Mouse (Mus musculus) embryonic stem cell, embryonic (primary cell): Measurements from ENCODE around the gene Pde5a.

Source experiments
- CTCF ChIA-PET, 4 experiments: fragments of 300-600 bp in 2 of 4; fragments of 350-600 bp in 2 of 4; sonication (Branson Sonifier 250); formaldehyde crosslinking; loops; one replicate each; lab custom pipeline; 2022; ENCODE audit warnings: inconsistent platforms in 2 of 4; lab: Charles Lee
- POLR2A ChIA-PET, 4 experiments: fragments of 300-600 bp in 2 of 4; fragments of 350-600 bp in 2 of 4; sonication (Branson Sonifier 250); formaldehyde crosslinking; loops; one replicate each; lab custom pipeline; 2022; ENCODE audit warnings: antibody characterized with exemption in 4 of 4, inconsistent platforms in 1 of 4; lab: Charles Lee

Gene Pde5a

GRCm38 (mm10) chr3:122888371-122888819, 159.6 kb downstream of the Pde5a start:
- CTCF ChIA-PET: no interaction called here
- POLR2A ChIA-PET: interaction anchor here in 1 of 4 experiments (0.8 kb wide), 1 partner anchor 10 kb away, joined by 3 read pairs; no protein-coding TSS in a partner anchor

- POLR2A ChIA-PET: no interaction called here
- CTCF ChIA-PET: no interaction called here
Measured at GRCm38 (mm10) chr3:122894772-122895171, 166.0 kb downstream of the Pde5a start, which contains the start of gene Fabp2. Gene Fabp2 (plus strand): TSS chr3:122895072.

- ChIA-PET POLR2A (no interaction called here), CTCF (no interaction called here)
Measured at GRCm38 (mm10) chr3:122895189-122895731, 166.5 kb downstream of the Pde5a start.

- CTCF ChIA-PET: interaction anchor here in 1 of 4 experiments (0.7 kb wide), 1 partner anchor 185 kb away, joined by 3 read pairs; no protein-coding TSS in a partner anchor
- POLR2A ChIA-PET: no interaction called here
Measured at GRCm38 (mm10) chr3:122898254-122898653, 169.5 kb downstream of the Pde5a start.

- ChIA-PET CTCF (interaction anchor here (0.5 to 2.1 kb wide), 31 partner anchors 11 to 1507 kb away, joined by 3 to 26 read pairs (median 4); partner anchors contain the start of genes 1810037I17Rik (in 1 of the 4) and Gm10959 (in 1 of the 4)), POLR2A (interaction anchor here in 2 of 4 experiments (0.7 to 1.1 kb wide), 6 partner anchors 9 to 383 kb away, joined by 3 to 4 read pairs (median 3); no protein-coding TSS in a partner anchor)
Measured at GRCm38 (mm10) chr3:122903746-122904433, 175.1 kb downstream of the Pde5a start.

- ChIA-PET CTCF (no interaction called here), POLR2A (interaction anchor here in 2 of 4 experiments (0.6 to 1.6 kb wide), 2 partner anchors 11 to 17 kb away, joined by 4 read pairs; partner anchors contain the start of gene Gm10959 (in 1 of the 2))
Measured at GRCm38 (mm10) chr3:122907841-122908240, 179.1 kb downstream of the Pde5a start.
